Comparison of ENCODE assay signal across 20 mouse cellular contexts in the genomic region with DNA sequence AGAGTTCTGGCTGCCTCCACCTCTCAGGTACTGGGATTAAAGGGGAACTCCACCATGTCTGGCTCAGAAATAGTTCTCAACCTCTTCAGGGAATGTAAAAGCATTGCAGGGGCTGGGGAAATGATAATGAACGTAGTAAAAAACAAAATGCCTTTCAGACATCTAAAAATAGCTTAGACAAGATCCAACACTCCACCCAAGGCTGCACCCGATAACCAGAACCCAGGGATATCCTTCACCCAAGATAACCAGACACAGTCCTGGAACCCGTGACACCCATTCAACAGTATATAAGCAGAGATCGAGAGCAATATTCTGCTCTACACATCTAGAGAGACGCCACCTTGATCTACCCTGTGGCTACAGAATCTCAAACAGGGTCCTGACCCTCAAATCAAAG. TPM values are rescaled to one million over a fixed set of nuclear protein-coding genes. Genes with fewer than 3 reads are reported as not detected.
A peak's percentile ranks its signal among the peaks of the same experiment; 100 is the strongest.
DNase-seq lines count a peak whose midpoint lies in the region; ATAC-seq and TF ChIP-seq lines count a peak whose summit lies in the region.
"Had no signal": no experiment of that assay in that cellular context is flagged by ENCODE, and none has a peak within 500 bp of the region (broad histone marks: within the 10 kb centered on the region; RNA-seq: fewer than 3 reads in every experiment).

No protein-coding gene starts in this region.

- no peak overlapping the region for H3K9ac ChIP-seq in intestine, embryonic 15.5 days
- H3K9ac ChIP-seq in intestine, embryonic 16.5 days (ENCODE audit: low read depth, low read length), result no peak overlapping the region
- H3K9ac ChIP-seq: embryonic facial prominence, embryonic 15.5 days; heart, embryonic 15.5 days; kidney, embryonic 15.5 days; limb, embryonic 12.5 days; midbrain, embryonic 12.5 days; neural tube, embryonic 15.5 days had no signal

- DNase-seq in liver, result peak; percentile 71
- no peak for DNase-seq in embryonic facial prominence, embryonic 10.5 days (ENCODE audit: low spot score)
- DNase-seq in gastrocnemius, adult 18-20 months (ENCODE audit: low spot score), result no peak
- no peak for DNase-seq in heart, postnatal 10 days
- DNase-seq: adrenal gland, postnatal 10 days; cerebellum, adult 8-10 months had no signal

- no peaks in the 10 kb centered on the region for H3K36me3 ChIP-seq in intestine, embryonic 15.5 days
- H3K36me3 ChIP-seq in intestine, embryonic 16.5 days (ENCODE audit: control insufficient read depth, insufficient read depth, low read length), result no peaks in the 10 kb centered on the region
- H3K36me3 ChIP-seq in macrophage (ENCODE audit: inconsistent target), result no peaks in the 10 kb centered on the region
- H3K36me3 ChIP-seq in embryonic facial prominence, embryonic 10.5 days (replicated peaks), result no peaks in the 10 kb centered on the region
- H3K36me3 ChIP-seq: embryonic facial prominence, embryonic 15.5 days; heart, embryonic 15.5 days; kidney, embryonic 15.5 days; limb, embryonic 12.5 days; midbrain, embryonic 12.5 days; neural tube, embryonic 15.5 days had no signal

- H3K79me2 ChIP-seq in macrophage (ENCODE audit: inconsistent target), result no peaks in the 10 kb centered on the region

- TF ChIP-seq CTCF in bone marrow macrophage, adult 2 months (IDR thresholded peaks at IDR 0.05; ENCODE audit: low read depth, low read length), result no peak

- no peak overlapping the region for H3K27ac ChIP-seq in intestine, embryonic 15.5 days
- no peak overlapping the region for H3K27ac ChIP-seq in intestine, embryonic 16.5 days (ENCODE audit: low read length)
- peak overlapping the region; percentile 81 for H3K27ac ChIP-seq in bone marrow macrophage, adult 2 months (ENCODE audit: insufficient read depth, low read depth, low read length)
- peak overlapping the region; percentile 68 for H3K27ac ChIP-seq in macrophage
- no peak overlapping the region for H3K27ac ChIP-seq in embryonic facial prominence, embryonic 10.5 days (replicated peaks)
- H3K27ac ChIP-seq: embryonic facial prominence, embryonic 15.5 days; heart, embryonic 15.5 days; kidney, embryonic 15.5 days; left cerebral cortex, adult 2 months; limb, embryonic 12.5 days; midbrain, embryonic 12.5 days; neural tube, embryonic 15.5 days had no signal

- H3K4me3 ChIP-seq in intestine, embryonic 15.5 days (replicated peaks), result no peak overlapping the region
- H3K4me3 ChIP-seq in intestine, embryonic 16.5 days (ENCODE audit: low read length), result no peak overlapping the region
- no peak overlapping the region for H3K4me3 ChIP-seq in bone marrow macrophage, adult 2 months (ENCODE audit: insufficient read depth, low read length)
- no peak overlapping the region for H3K4me3 ChIP-seq in macrophage (ENCODE audit: inconsistent target)
- no peak overlapping the region for H3K4me3 ChIP-seq in embryonic facial prominence, embryonic 10.5 days
- H3K4me3 ChIP-seq: embryonic facial prominence, embryonic 15.5 days; left cerebral cortex, adult 2 months; limb, embryonic 12.5 days; midbrain, embryonic 12.5 days; myocyte; neural tube, embryonic 15.5 days had no signal

- no peak for TF ChIP-seq POLR2A in bone marrow macrophage, adult 2 months (IDR thresholded peaks at IDR 0.05; ENCODE audit: borderline replicate concordance, low read depth, low read length)

- WGBS in intestine, embryonic 15.5 days, result 86% methylated on average over 5 of the region's 5 CpGs
- WGBS in intestine, embryonic 16.5 days, result 84% methylated on average over 5 of the region's 5 CpGs
- 97% methylated on average over 5 of the region's 5 CpGs for WGBS in macrophage (ENCODE audit: missing documents)
- 91% methylated on average over 5 of the region's 5 CpGs for WGBS in embryonic facial prominence, embryonic 10.5 days

- H3K9me3 ChIP-seq in intestine, embryonic 15.5 days, result no peaks in the 10 kb centered on the region
- peaks cover 8% of the 10 kb centered on the region for H3K9me3 ChIP-seq in intestine, embryonic 16.5 days (ENCODE audit: control insufficient read depth, low read length)
- peaks cover 7% of the 10 kb centered on the region; the same call in 1 of the 2 replicates for H3K9me3 ChIP-seq in embryonic facial prominence, embryonic 10.5 days
- H3K9me3 ChIP-seq: heart, embryonic 15.5 days; kidney, embryonic 15.5 days; neural tube, embryonic 15.5 days had no signal

- no peak overlapping the region for H3K4me2 ChIP-seq in intestine, embryonic 15.5 days (replicated peaks)
- H3K4me2 ChIP-seq in intestine, embryonic 16.5 days (ENCODE audit: low read depth, low read length), result no peak overlapping the region
- H3K4me2 ChIP-seq: embryonic facial prominence, embryonic 15.5 days; limb, embryonic 12.5 days; midbrain, embryonic 12.5 days; neural tube, embryonic 15.5 days had no signal

- ATAC-seq in intestine, embryonic 15.5 days, result peak; percentile 43; the same call in 1 of the 2 replicates
- no peak for ATAC-seq in intestine, embryonic 16.5 days
- ATAC-seq: forebrain, embryonic 14.5 days had no signal

- H3K4me1 ChIP-seq in intestine, embryonic 15.5 days (replicated peaks), result 0 out of 2 replicates have a peak, but pooled peaks cover 4% of the 10 kb centered on the region
- no peaks in the 10 kb centered on the region for H3K4me1 ChIP-seq in intestine, embryonic 16.5 days (ENCODE audit: control insufficient read depth, insufficient read depth, low read length)
- peaks cover 32% of the 10 kb centered on the region for H3K4me1 ChIP-seq in bone marrow macrophage, adult 2 months (ENCODE audit: control insufficient read depth, insufficient read depth, low read length)
- peaks cover 5% of the 10 kb centered on the region for H3K4me1 ChIP-seq in embryonic facial prominence, embryonic 10.5 days
- H3K4me1 ChIP-seq: embryonic facial prominence, embryonic 15.5 days; midbrain, embryonic 12.5 days had no signal

- H3K27me3 ChIP-seq in intestine, embryonic 15.5 days (replicated peaks), result no peaks in the 10 kb centered on the region
- no peaks in the 10 kb centered on the region for H3K27me3 ChIP-seq in intestine, embryonic 16.5 days (replicated peaks; ENCODE audit: control insufficient read depth, insufficient read depth, low read length)
- H3K27me3 ChIP-seq in embryonic facial prominence, embryonic 10.5 days (replicated peaks; ENCODE audit: low read depth, poor library complexity, severe bottlenecking), result no peaks in the 10 kb centered on the region
- H3K27me3 ChIP-seq: embryonic facial prominence, embryonic 15.5 days; heart, embryonic 15.5 days; kidney, embryonic 15.5 days; limb, embryonic 12.5 days; midbrain, embryonic 12.5 days; neural tube, embryonic 15.5 days had no signal

- intact Hi-C loops in heart, postnatal 10 days (cut with DNase I), result no loop called here

RNA-seq across cellular contexts. Expression of a gene that starts 18.4 kb away (rescaled TPM):
- 1.3 TPM in 2 replicates for polyA plus RNA-seq in intestine, embryonic 15.5 days (2015; fragmentation: Nextera tagmentation; extraction: Ambion mirVana)
- polyA plus RNA-seq in intestine, embryonic 16.5 days (2015; fragmentation: Nextera tagmentation; extraction: Ambion mirVana), result 1.1 TPM in 2 replicates
- polyA plus RNA-seq in bone marrow macrophage, adult 2 months (2012; ENCODE audit: insufficient read depth, insufficient read length, missing spikeins), result not detected in 2 replicates
- not detected for total RNA-seq in macrophage (2018; cell fraction: chromatin; rRNA removed)
- total RNA-seq in macrophage (2018; cell fraction: cytosol; rRNA removed), result under 1 TPM in 13 of 26 experiments, not detected in 13; 0.03 to 0.39 (median 0.07) TPM
- total RNA-seq in macrophage (2018; cell fraction: nucleus; rRNA removed), result under 1 TPM in 3 of 26 experiments, not detected in 23; 0.17 to 0.29 (median 0.21) TPM
- polyA plus RNA-seq in macrophage (2018), result 0.09 TPM in 1 of 3 replicates, not detected in the others
- polyA plus RNA-seq in embryonic facial prominence, embryonic 10.5 days (2016; fragmentation: Nextera tagmentation; extraction: Ambion mirVana), result not detected in 2 replicates
- not detected for total RNA-seq in gastrocnemius, adult 18-20 months (2021)
- total RNA-seq in heart, postnatal 10 days (2021), result under 1 TPM; 0.24 to 0.27 TPM
- total RNA-seq: layer of hippocampus, adult 8-10 months; left cerebral cortex, adult 2 months had no signal
- polyA plus RNA-seq: forebrain, embryonic 14.5 days; kidney, embryonic 15.5 days; limb, embryonic 12.5 days; midbrain, embryonic 12.5 days; neural tube, embryonic 15.5 days had no signal

RNA-seq across cellular contexts. Expression of a gene that starts 24.6 kb away (rescaled TPM):
- 14.6 and 14.7 TPM in 2 replicates for polyA plus RNA-seq in intestine, embryonic 15.5 days (2015; fragmentation: Nextera tagmentation; extraction: Ambion mirVana)
- polyA plus RNA-seq in intestine, embryonic 16.5 days (2015; fragmentation: Nextera tagmentation; extraction: Ambion mirVana), result 8.1 and 9.8 TPM in 2 replicates
- polyA plus RNA-seq in bone marrow macrophage, adult 2 months (2012; ENCODE audit: insufficient read depth, insufficient read length, missing spikeins), result 111 and 122 TPM in 2 replicates
- total RNA-seq in macrophage (2018; cell fraction: chromatin; rRNA removed), result 100 to 1,000 TPM in 25 of 26 experiments, 10 to 100 TPM in 1; 97.4 to 201 (median 127) TPM
- total RNA-seq in macrophage (2018; cell fraction: cytosol; rRNA removed), result 100 to 1,000 TPM; 103 to 169 (median 130) TPM
- total RNA-seq in macrophage (2018; cell fraction: nucleus; rRNA removed), result 100 to 1,000 TPM; 122 to 185 (median 135) TPM
- polyA plus RNA-seq in macrophage (2018), result 72.2 to 89.3 TPM (median 77.9 TPM) in 3 replicates
- 21.8 and 23.5 TPM in 2 replicates for polyA plus RNA-seq in embryonic facial prominence, embryonic 10.5 days (2016; fragmentation: Nextera tagmentation; extraction: Ambion mirVana)
- 10 to 100 TPM; 68.4 to 69.8 TPM for total RNA-seq in gastrocnemius, adult 18-20 months (2021)
- 100 to 1,000 TPM in 1 of 2 experiments, 10 to 100 TPM in 1; 96.2 to 104 TPM for total RNA-seq in heart, postnatal 10 days (2021)

Comparison
In these comparisons a context has a peak if more than half of its experiments do, and no peak if none do; other contexts are left out.
1. H3K27ac ChIP-seq: peak in bone marrow macrophage, adult 2 months (single experiment) and macrophage (single experiment); none in intestine, embryonic 15.5 days (single experiment), intestine, embryonic 16.5 days (single experiment) and embryonic facial prominence, embryonic 10.5 days (single experiment).